Mouse (Mus musculus): Measurements from ENCODE around the gene Cd48. TPM values are rescaled to one million over a fixed set of nuclear protein-coding genes. Genes with fewer than 3 reads are reported as not detected.

Cd48 gene
- total and polyA plus RNA-seq, 2 experiments from 2014 or later, result 0.77 to 0.99 TPM

- Histone ChIP-seq H3K9ac (replicated peaks; ENCODE audit: low read length, poor library complexity, severe bottlenecking) (no peak overlapping the region), H3K9me3 (ENCODE audit: low read length) (no peaks in the 10 kb centered on the region), H3K27me3 (ENCODE audit: insufficient read depth, low read length) (no peaks in the 10 kb centered on the region), H3K4me2 (ENCODE audit: low read depth, low read length, poor library complexity, severe bottlenecking) (no peak overlapping the region), H3K36me3 (ENCODE audit: insufficient read depth, low read length) (no peaks in the 10 kb centered on the region), H3K4me3 (ENCODE audit: low read depth, low read length) (no peak overlapping the region), H3K4me1 (ENCODE audit: insufficient read depth, low read length) (no peaks in the 10 kb centered on the region), H3K27ac (ENCODE audit: low read depth, low read length) (no peak overlapping the region)
- WGBS, result 85% methylated on average over 3 of the region's 3 CpGs
- ATAC-seq (ENCODE audit: low FRiP score) (no peak), DNase-seq (ENCODE audit: low spot score) (no peak)
- TF ChIP-seq CTCF (IDR thresholded peaks at IDR 0.05), result no peak
Measured at GRCm38 (mm10) chr1:171748127-171748969, 66.5 kb downstream of the Cd48 start.

Small RNA genes within 50 kb of the gene (microRNA-seq; reads per million reads assigned to microRNA genes)
- gene Mir7683 (ENCODE audit: borderline number of aligned reads), result not detected

Other genes with a start within 250 kb of the Cd48 start
- 6.6 and 9.2 TPM in 2 replicates for gene F11r, start 244.5 kb upstream of the Cd48 start, total RNA-seq (2014; rRNA removed)
- 7.6 and 8.9 TPM in 2 replicates for gene F11r, start 244.5 kb upstream of the Cd48 start, polyA plus RNA-seq (2015; fragmentation: Nextera tagmentation; extraction: Ambion mirVana)
- 9.4 and 14.7 TPM in 2 replicates for gene Alyref2, start 178.5 kb upstream of the Cd48 start, total RNA-seq (2014; rRNA removed)
- 22.1 and 22.2 TPM in 2 replicates for gene Alyref2, start 178.5 kb upstream of the Cd48 start, polyA plus RNA-seq (2015; fragmentation: Nextera tagmentation; extraction: Ambion mirVana)
- not detected in 2 replicates for gene Itln1, start 146.7 kb upstream of the Cd48 start, total RNA-seq (2014; rRNA removed)
- gene Itln1, start 146.7 kb upstream of the Cd48 start, polyA plus RNA-seq (2015; fragmentation: Nextera tagmentation; extraction: Ambion mirVana), result not detected in 2 replicates
- gene Cd244a, start 122.8 kb upstream of the Cd48 start, total RNA-seq (2014; rRNA removed), result not detected in 2 replicates
- not detected in 2 replicates for gene Cd244a, start 122.8 kb upstream of the Cd48 start, polyA plus RNA-seq (2015; fragmentation: Nextera tagmentation; extraction: Ambion mirVana)
- 0.19 and 0.66 TPM in 2 replicates for gene Ly9, start 74.6 kb upstream of the Cd48 start, total RNA-seq (2014; rRNA removed)
- 0.21 TPM in 1 of 2 replicates, not detected in the other for gene Ly9, start 74.6 kb upstream of the Cd48 start, polyA plus RNA-seq (2015; fragmentation: Nextera tagmentation; extraction: Ambion mirVana)
- gene Slamf7, start 29.0 kb upstream of the Cd48 start, total RNA-seq (2014; rRNA removed), result not detected in 2 replicates
- gene Slamf7, start 29.0 kb upstream of the Cd48 start, polyA plus RNA-seq (2015; fragmentation: Nextera tagmentation; extraction: Ambion mirVana), result not detected in 2 replicates
- gene Slamf1, start 85.1 kb downstream of the Cd48 start, total RNA-seq (2014; rRNA removed), result 0.11 and 0.85 TPM in 2 replicates
- gene Slamf1, start 85.1 kb downstream of the Cd48 start, polyA plus RNA-seq (2015; fragmentation: Nextera tagmentation; extraction: Ambion mirVana), result 0.19 and 0.21 TPM in 2 replicates
- gene Cd84, start 157.7 kb downstream of the Cd48 start, total RNA-seq (2014; rRNA removed), result 1.6 and 2.4 TPM in 2 replicates
- 1.1 and 1.9 TPM in 2 replicates for gene Cd84, start 157.7 kb downstream of the Cd48 start, polyA plus RNA-seq (2015; fragmentation: Nextera tagmentation; extraction: Ambion mirVana)
- 0.66 TPM in 1 of 2 replicates, not detected in the other for gene Gm10521, start 213.7 kb downstream of the Cd48 start, total RNA-seq (2014; rRNA removed)
- gene Gm10521, start 213.7 kb downstream of the Cd48 start, polyA plus RNA-seq (2015; fragmentation: Nextera tagmentation; extraction: Ambion mirVana), result not detected in 2 replicates
- gene Slamf6, start 235.5 kb downstream of the Cd48 start, total RNA-seq (2014; rRNA removed), result not detected in 2 replicates
- 0.05 and 0.10 TPM in 2 replicates for gene Slamf6, start 235.5 kb downstream of the Cd48 start, polyA plus RNA-seq (2015; fragmentation: Nextera tagmentation; extraction: Ambion mirVana)

Measured in midbrain, postnatal 0 days (tissue).